In genomic region chr4:123991223-123991622, GRCm38 (mm10) we compare ENCODE assay signal across 8 mouse cellular contexts.
DNase-seq lines count a peak whose midpoint lies in the region; ATAC-seq and TF ChIP-seq lines count a peak whose summit lies in the region.

No protein-coding gene starts in this region.

- H3K4me3 ChIP-seq in gastrocnemius, adult 2 months: peak overlapping the region; percentile 53
- peak overlapping the region; percentile 40 to 46; a peak in 2 of 4 replicates for H3K4me3 ChIP-seq in ES-E14 (ENCODE audit: insufficient read depth in 1 of 2, low read depth in 1 of 2, low read length in 2 of 2, poor library complexity in 1 of 2, severe bottlenecking in 1 of 2)
- peak overlapping the region; percentile 19 for H3K4me3 ChIP-seq in hindbrain, embryonic 14.5 days (replicated peaks; ENCODE audit: low read length)
- peak overlapping the region; percentile 47 for H3K4me3 ChIP-seq in midbrain, embryonic 10.5 days

- in situ Hi-C loops in ES-E14 (cut with MboI; ENCODE audit: low sequenced_read_pairs in 2 of 2, unreplicated experiment in 2 of 2): no loop called here

- H3K9me3 ChIP-seq in ES-E14 (ENCODE audit: control insufficient read depth, insufficient read depth, low read depth, low read length): no peaks in the 10 kb centered on the region
- H3K9me3 ChIP-seq in hindbrain, embryonic 14.5 days (ENCODE audit: control insufficient read depth, low read length): no peaks in the 10 kb centered on the region
- peaks cover 5% of the 10 kb centered on the region; the same call in 1 of the 2 replicates for H3K9me3 ChIP-seq in midbrain, embryonic 10.5 days (replicated peaks)

- ATAC-seq in hindbrain, embryonic 14.5 days (ENCODE audit: low FRiP score): no peak
- no peak for ATAC-seq in monocyte, adult 5-6 weeks (replicated peaks; ENCODE audit: insufficient number of reproducible peaks, low FRiP score, low TSS enrichment, poor library complexity, severe bottlenecking)

- H3K9ac ChIP-seq in ES-E14 (ENCODE audit: insufficient read depth, low read depth, low read length, poor library complexity, severe bottlenecking): no peak overlapping the region
- H3K9ac ChIP-seq in hindbrain, embryonic 14.5 days: peak overlapping the region; percentile 42; the same call in 1 of the 2 replicates

- peak overlapping the region; percentile 66 for H3K4me2 ChIP-seq in hindbrain, embryonic 14.5 days (replicated peaks)

- H3K27ac ChIP-seq in gastrocnemius, adult 2 months: no peak overlapping the region
- H3K27ac ChIP-seq in ES-E14 (ENCODE audit: insufficient read depth, low read depth, low read length, poor library complexity, severe bottlenecking): no peak overlapping the region
- no peak overlapping the region for H3K27ac ChIP-seq in hindbrain, embryonic 14.5 days
- peak overlapping the region; percentile 79; the same call in 1 of the 2 replicates for H3K27ac ChIP-seq in midbrain, embryonic 10.5 days (replicated peaks)

- H3K27me3 ChIP-seq in hindbrain, embryonic 14.5 days (ENCODE audit: control insufficient read depth, insufficient read depth, low read length): no peaks in the 10 kb centered on the region; the same call in 1 of the 2 replicates
- peaks cover 41% of the 10 kb centered on the region for H3K27me3 ChIP-seq in midbrain, embryonic 10.5 days (ENCODE audit: low read depth, poor library complexity, severe bottlenecking)

- WGBS in hindbrain, embryonic 14.5 days: 9% methylated on average over 10 of the region's 10 CpGs
- 12% methylated on average over 10 of the region's 10 CpGs for WGBS in midbrain, embryonic 10.5 days

- no peak for DNase-seq in gastrocnemius, adult 2 months
- no peak for DNase-seq in gastrocnemius, postnatal 10 days
- no peak for DNase-seq in ES-E14 (ENCODE audit: low read depth, low spot score)
- no peak for DNase-seq in hindbrain, embryonic 14.5 days (ENCODE audit: low spot score)
- peak; percentile 27 for DNase-seq in midbrain, embryonic 10.5 days (ENCODE audit: low spot score)
- DNase-seq in adrenal gland, postnatal 36 days: no peak
- DNase-seq in c-Kit-positive CD71-positive TER-119-positive erythroid progenitor cells, embryonic 14.5 days (ENCODE audit: low spot score): no peak

- H3K4me1 ChIP-seq in ES-E14 (ENCODE audit: control insufficient read depth in 2 of 2, insufficient read depth in 2 of 2, low read length in 2 of 2, poor library complexity in 1 of 2): peaks cover 2 to 15% of the 10 kb centered on the region in 2 experiments
- H3K4me1 ChIP-seq in hindbrain, embryonic 14.5 days (replicated peaks; ENCODE audit: control insufficient read depth, insufficient read depth, low read length): peaks cover 18% of the 10 kb centered on the region
- H3K4me1 ChIP-seq in midbrain, embryonic 10.5 days: peaks cover 29% of the 10 kb centered on the region

- intact Hi-C loops in gastrocnemius, adult 2 months (cut with DNase I): no loop called here

- TF ChIP-seq CTCF in gastrocnemius, adult 2 months (IDR thresholded peaks at IDR 0.05): no peak

- H3K36me3 ChIP-seq in ES-E14 (ENCODE audit: control insufficient read depth, insufficient read depth, low read length, poor library complexity, severe bottlenecking): no peaks in the 10 kb centered on the region
- no peaks in the 10 kb centered on the region for H3K36me3 ChIP-seq in hindbrain, embryonic 14.5 days (replicated peaks; ENCODE audit: control insufficient read depth, insufficient read depth)
- no peaks in the 10 kb centered on the region for H3K36me3 ChIP-seq in midbrain, embryonic 10.5 days

TF ChIP-seq in ES-E14, 5 proteins besides CTCF, POLR2A, EP300 and RAD21:
- TF ChIP-seq MAFK (IDR thresholded peaks at IDR 0.05; ENCODE audit: insufficient read depth, low read depth, low read length): no peak
- TF ChIP-seq ZC3H11A (IDR thresholded peaks at IDR 0.05; ENCODE audit: borderline replicate concordance, low read depth, low read length): no peak
- no peak for TF ChIP-seq CHD2 (IDR thresholded peaks at IDR 0.05; ENCODE audit: low read depth, low read length)
- no peak for TF ChIP-seq ZNF384 (IDR thresholded peaks at IDR 0.05; ENCODE audit: low read depth, low read length)
- TF ChIP-seq HCFC1 (IDR thresholded peaks at IDR 0.05; ENCODE audit: borderline replicate concordance, insufficient read depth, low read length): no peak
TF ChIP-seq in ES-E14: peak in this region for 0.
